Mouse (Mus musculus) liver, adult 2 months (tissue): ENCODE results near the gene Pde7b.

Experiments used
- CTCF ChIP-seq: fragments of 200-500 bp; IDR thresholded peaks from 2 replicates; pipeline ENCODE4 v1.5.1; 2011; ENCODE audit warnings: low read depth, low read length, control low read depth
- POLR2A ChIP-seq: fragments of 200-500 bp; IDR thresholded peaks from 2 replicates; pipeline ENCODE4 v1.6.1; 2011; ENCODE audit warnings: low read length, control low read depth; ENCODE audit not compliant: insufficient read depth; ENCODE audit errors: extremely low read depth

DNA sequence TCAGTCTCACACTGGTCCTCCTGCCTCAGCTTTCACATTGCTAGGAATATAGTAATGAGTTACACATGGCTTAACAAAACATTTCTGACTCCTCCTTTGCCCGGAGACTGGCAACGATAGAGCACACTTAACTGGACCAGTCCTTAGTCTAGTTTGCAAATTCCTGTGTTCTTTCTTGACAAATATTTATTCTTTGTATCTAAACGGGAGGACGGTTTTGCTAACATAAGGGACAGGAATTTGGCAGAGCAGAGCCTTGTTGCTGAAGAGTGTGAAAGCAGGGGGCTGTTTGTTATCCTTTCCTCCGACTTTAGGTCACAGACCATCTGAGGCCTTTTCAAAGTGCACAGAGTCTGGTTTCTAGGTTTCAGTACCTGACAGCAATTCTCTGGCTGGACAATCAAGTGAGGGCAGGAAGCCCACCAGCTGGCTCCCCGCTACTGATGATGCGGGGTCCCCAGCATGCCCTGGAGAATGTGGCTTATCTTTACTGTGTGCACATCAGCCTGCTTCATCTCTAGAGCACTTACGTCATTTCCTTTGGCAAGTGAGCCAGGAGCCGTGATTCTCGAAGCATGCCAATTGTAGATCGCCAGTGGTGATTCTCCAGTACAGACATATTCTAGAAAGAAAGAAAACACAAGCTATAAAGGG is 306.5 kb downstream of the Pde7b start:
- TF ChIP-seq CTCF (no peak), POLR2A (no peak)
